Mouse (Mus musculus) mammary gland, adult 2 months (tissue): ENCODE measurements around the gene Hnrnpl. TPM values are rescaled to one million over a fixed set of nuclear protein-coding genes. Genes with fewer than 3 reads are reported as not detected.

Experiments
- polyA plus RNA-seq: library from polyadenylated mRNA; depleted of rRNA; stranded (reverse); fragments of >200 nt; gene quantifications from 2 replicates; pipeline ENCODE4 v1.2.3, GENCODE M21; 2012; ENCODE audit warnings: low replicate concordance; rRNA removed

Gene Hnrnpl
- polyA plus RNA-seq: 175 and 340 TPM in 2 replicates

GRCm38 (mm10) chr7:28808221-28808941, at the start of gene Hnrnpl:
TSS of gene Hnrnpl (plus strand) at chr7:28808541.

GRCm38 (mm10) chr7:28766173-28766879, 42.0 kb upstream of the Hnrnpl start, which contains the start of gene Sirt2:
TSS of gene Sirt2 (plus strand) at chr7:28766735.

GRCm38 (mm10) chr7:28767462-28767965, 40.8 kb upstream of the Hnrnpl start, which contains the start of gene Nfkbib:
TSS of gene Nfkbib (minus strand) at chr7:28767512.

GRCm38 (mm10) chr7:28788307-28789195, 19.8 kb upstream of the Hnrnpl start, which contains the start of gene Rinl:
TSS of gene Rinl (plus strand) at chr7:28788969.

GRCm38 (mm10) chr7:28824941-28825685, 16.8 kb downstream of the Hnrnpl start, which contains the start of gene Ech1:
TSS of gene Ech1 (plus strand) at chr7:28825217.

GRCm38 (mm10) chr7:28833723-28834347, 25.5 kb downstream of the Hnrnpl start, which contains the start of gene Lgals4:
TSS of gene Lgals4 (plus strand) at chr7:28833854.

GRCm38 (mm10) chr7:28863540-28863939, 55.2 kb downstream of the Hnrnpl start, which contains the start of gene Lgals7:
TSS of gene Lgals7 (plus strand) at chr7:28863853.

Other genes starting within 250 kb of the Hnrnpl start
- 94.8 and 122 TPM in 2 replicates for gene Samd4b, start 210.4 kb upstream of the Hnrnpl start, polyA plus RNA-seq
- gene Pak4, start 210.4 kb upstream of the Hnrnpl start, polyA plus RNA-seq: 17.6 and 40.2 TPM in 2 replicates
- gene Acp7, start 177.2 kb upstream of the Hnrnpl start, polyA plus RNA-seq: 1.3 TPM in 1 of 2 replicates, not detected in the other
- gene Fbxo27, start 115.7 kb upstream of the Hnrnpl start, polyA plus RNA-seq: 12.5 and 18.3 TPM in 2 replicates
- 4.6 and 7.5 TPM in 2 replicates for gene Fbxo17, start 91.7 kb upstream of the Hnrnpl start, polyA plus RNA-seq
- gene Mrps12, start 66.7 kb upstream of the Hnrnpl start, polyA plus RNA-seq: 47.7 and 130 TPM in 2 replicates
- gene Sars2, start 66.5 kb upstream of the Hnrnpl start, polyA plus RNA-seq: 25.3 and 32.9 TPM in 2 replicates
- gene Ccer2, start 52.4 kb upstream of the Hnrnpl start, polyA plus RNA-seq: not detected in 2 replicates
- 79.4 and 91.0 TPM in 2 replicates for gene Sirt2, start 41.8 kb upstream of the Hnrnpl start, polyA plus RNA-seq
- gene Nfkbib, start 41.0 kb upstream of the Hnrnpl start, polyA plus RNA-seq: 34.4 and 86.5 TPM in 2 replicates
- gene Rinl, start 19.6 kb upstream of the Hnrnpl start, polyA plus RNA-seq: 17.7 and 28.4 TPM in 2 replicates
- gene Ech1, start 16.7 kb downstream of the Hnrnpl start, polyA plus RNA-seq: 446 and 756 TPM in 2 replicates
- 26.0 and 45.3 TPM in 2 replicates for gene Lgals4, start 25.3 kb downstream of the Hnrnpl start, polyA plus RNA-seq
- 41.0 and 66.0 TPM in 2 replicates for gene Lgals7, start 55.3 kb downstream of the Hnrnpl start, polyA plus RNA-seq
- gene Capn12, start 72.9 kb downstream of the Hnrnpl start, polyA plus RNA-seq: 0.96 and 1.6 TPM in 2 replicates
- 254 and 325 TPM in 2 replicates for gene Actn4, start 153.8 kb downstream of the Hnrnpl start, polyA plus RNA-seq
- 210 and 305 TPM in 2 replicates for gene Eif3k, start 173.3 kb downstream of the Hnrnpl start, polyA plus RNA-seq
- gene Map4k1, start 173.5 kb downstream of the Hnrnpl start, polyA plus RNA-seq: 39.4 and 98.8 TPM in 2 replicates